Mouse (Mus musculus) retina, adult 2 months (tissue): ENCODE measurements around the gene 1700017D01Rik.
"Not testable (repeated sequence)": the region's sequence is repeated elsewhere in the genome, so short reads cannot be mapped to it uniquely, and the experiment has no call there.

Experiments
- DNase-seq: peaks from one replicate; pipeline ENCODE4 v3.0.0-alpha.2; 2012; ENCODE audit warnings: low read depth, low spot score

Gene 1700017D01Rik

DNA sequence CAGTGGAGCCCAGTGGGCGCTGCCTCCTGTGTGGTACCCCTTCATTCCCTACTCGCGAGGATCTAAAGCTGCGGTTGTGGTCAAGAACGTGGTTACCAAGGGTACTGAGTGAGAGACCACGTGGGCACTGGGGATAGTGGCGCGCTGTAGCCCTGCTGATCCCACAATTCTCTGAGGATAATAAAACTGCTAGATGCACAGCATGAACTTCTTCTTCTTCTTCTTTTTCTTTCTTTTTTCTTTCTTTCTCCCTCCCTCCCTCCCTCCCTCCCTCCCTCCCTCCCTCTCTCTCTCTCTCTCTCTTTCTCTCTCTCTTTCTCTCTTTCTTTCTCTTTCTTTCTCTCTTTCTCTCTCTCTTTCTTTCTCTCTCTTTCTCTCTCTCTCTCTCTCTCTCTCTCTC is at the start of gene 1700017D01Rik:
Gene 1700017D01Rik, minus strand, starts transcription at position 101 of the 400 bp plus-strand sequence.
- not testable (repeated sequence) for DNase-seq

DNA sequence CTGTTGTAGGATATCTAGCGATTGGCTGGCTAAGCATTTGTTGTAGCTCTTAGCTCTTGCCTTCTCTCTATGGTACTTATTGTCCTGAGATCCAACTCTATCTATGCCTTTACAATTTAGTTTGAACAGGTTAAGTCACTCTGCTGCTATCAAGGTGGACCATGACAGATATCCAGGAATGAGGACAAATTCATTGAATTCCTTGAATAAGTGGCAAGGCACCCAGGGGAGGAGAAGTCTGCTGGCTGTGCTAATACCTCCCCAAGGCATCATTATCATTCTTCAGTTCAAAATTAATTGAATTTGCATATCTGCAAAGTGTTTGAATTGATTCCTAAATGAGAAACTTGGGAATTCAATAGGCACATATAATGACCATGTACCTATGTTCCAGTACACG is 46.8 kb upstream of the 1700017D01Rik start:
- DNase-seq, result no peak

DNA sequence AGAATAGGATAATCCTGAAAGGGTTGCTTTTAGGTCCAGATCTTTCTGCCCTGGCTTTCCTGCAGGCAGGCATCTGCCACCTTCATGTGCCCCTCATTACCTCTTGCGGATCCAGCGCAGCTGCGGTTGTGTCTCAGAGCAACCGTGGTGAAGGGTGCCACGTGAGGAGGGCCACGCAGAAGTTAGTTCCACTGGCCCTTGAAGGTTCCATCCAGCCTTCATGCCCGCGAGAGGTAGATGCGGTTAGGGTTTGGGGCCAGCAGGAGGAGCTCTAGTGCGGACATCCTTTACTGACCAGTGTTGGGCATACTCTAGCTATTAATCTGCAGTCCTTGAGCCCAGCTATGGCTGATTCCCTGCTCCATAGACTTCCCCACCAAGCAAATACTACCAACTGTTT is 34.5 kb upstream of the 1700017D01Rik start, which contains the start of gene 1700025F22Rik:
Gene 1700025F22Rik, minus strand, starts transcription at position 149 of the 400 bp plus-strand sequence.
- DNase-seq, result no peak

DNA sequence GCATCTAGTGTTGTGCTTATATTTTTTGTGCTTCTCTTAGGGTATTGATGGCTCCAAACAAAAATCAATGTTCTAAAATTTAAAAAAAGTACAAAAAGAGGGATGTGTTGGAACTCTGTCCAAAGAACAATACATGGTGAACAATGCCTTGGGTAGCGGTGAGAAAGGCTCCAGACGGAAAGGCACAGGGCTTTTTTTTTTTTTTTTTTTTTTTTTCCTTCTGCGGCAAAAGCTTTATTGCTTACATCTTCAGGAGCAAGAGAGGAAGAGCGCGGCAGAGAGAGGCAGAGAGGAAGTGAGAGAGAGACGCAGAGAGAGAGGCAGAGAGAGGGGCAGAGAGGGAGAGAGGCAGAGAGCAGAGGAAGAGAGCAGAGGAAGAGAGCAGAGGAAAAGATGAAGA is 27.2 kb upstream of the 1700017D01Rik start:
- not testable (repeated sequence) for DNase-seq

DNA sequence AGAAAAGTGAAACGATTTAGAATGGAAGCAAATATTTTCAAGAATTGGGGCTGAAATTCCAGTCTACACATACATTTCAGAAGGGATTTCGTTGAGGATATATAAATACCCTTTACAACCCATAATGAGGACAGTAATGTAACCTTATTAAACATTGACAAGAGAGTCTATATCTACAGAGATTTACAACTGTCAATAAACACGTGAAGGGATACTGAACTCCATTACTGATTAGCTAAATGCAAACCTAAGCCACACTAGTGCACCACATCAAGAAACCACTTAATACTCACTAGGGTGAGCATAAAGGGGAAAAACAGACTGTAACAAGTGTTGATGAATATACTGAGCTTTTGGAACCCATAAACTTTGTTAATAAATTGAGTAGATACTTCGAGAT is 4.7 kb upstream of the 1700017D01Rik start:
- DNase-seq, result no peak

DNA sequence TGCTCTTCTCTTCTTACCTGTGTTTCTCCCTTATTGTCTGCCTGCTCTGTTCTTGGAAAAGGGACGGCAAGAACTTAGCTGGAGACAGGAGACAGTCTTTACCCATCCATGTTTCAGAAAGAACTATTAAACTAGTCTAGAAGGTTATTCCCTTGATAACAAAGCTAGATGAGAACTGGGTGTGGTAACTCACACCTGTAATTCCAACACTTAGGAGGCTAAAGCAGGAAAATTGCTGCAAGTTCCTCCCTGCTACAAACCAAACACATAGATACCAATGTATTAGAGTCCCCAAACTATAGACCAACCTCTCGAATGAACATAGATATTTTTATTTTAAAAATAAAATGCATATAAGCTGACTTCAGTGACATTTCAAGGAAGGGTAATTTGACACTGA is 4.2 kb upstream of the 1700017D01Rik start:
- no peak for DNase-seq

DNA sequence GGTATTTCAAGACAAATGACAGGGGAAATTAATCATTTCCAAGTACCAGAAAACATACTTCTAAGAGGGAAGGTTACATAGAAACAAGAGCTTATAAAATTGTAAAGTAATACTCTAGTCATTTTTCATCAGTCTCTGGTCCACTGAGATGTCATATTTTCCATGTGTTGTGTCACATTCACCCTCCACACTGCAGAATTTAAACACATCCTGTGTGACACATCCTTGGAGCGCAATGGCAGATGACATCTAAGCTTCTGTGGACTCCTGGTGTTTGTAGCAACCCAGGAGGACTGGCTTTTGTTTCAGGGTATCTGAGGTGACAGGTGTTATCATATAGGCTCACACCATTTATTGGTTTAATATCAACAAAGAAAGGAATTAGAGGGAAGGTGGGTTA is 974 bp downstream of the 1700017D01Rik start:
- no peak for DNase-seq

DNA sequence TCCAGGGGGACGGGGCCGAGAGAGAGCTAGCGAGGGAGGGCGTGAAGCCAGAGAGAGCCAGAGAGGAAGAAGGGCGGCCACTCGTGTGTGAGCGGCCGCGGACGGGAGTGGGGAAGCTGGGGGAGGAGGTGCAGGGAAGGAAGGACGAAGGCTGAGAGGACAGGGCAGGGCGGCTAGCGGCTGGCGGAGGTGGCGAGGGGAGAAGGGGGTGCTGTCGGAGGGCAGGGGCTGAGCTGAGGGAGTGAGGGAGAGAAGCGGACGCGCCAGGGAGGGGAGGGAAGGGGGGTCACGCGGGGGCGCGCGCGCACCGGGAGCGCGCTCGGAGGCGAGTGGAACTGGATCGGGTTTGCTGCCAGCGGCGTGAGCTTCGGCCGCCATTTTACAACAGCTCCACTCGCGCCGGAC is 9.7 kb downstream of the 1700017D01Rik start:
- not testable (repeated sequence) for DNase-seq

DNA sequence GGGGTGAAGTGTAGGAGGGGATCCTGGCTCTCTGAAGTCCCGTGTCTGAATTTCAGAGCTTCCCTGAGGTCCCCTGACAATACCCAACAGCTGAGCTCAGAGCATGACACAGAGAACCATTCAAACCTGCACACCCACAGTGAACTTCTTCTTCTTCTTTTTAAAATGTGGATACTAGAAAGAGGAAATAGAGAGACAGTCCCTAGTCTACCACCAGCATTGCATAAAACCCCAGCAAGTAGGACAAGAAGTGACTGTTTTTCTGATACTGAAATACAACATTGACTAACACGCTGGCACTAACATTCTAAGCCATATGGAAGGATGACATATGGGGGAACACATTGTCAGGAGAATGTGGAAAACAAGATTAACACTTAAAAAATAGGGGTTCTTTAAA is 11.3 kb downstream of the 1700017D01Rik start:
- no peak for DNase-seq

DNA sequence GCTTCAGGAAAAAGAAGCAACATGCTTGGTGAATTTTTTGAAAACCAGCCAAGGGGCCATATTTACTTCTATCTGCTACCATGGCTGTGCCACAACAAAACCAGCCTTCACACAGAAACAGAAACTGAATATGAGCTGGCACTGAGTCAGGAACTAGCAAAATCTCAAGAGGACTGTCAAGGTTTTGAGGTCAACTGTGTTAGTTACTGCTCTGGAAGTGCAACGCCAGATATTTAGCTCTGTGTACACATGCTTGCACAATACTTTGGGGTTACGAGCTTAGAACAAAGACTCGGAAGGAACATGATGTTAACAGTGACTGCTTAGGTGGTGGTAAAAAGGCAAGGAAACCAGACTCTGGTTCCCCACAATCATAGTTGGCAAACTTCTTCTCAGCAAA is 22.9 kb downstream of the 1700017D01Rik start:
- DNase-seq, result no peak

DNA sequence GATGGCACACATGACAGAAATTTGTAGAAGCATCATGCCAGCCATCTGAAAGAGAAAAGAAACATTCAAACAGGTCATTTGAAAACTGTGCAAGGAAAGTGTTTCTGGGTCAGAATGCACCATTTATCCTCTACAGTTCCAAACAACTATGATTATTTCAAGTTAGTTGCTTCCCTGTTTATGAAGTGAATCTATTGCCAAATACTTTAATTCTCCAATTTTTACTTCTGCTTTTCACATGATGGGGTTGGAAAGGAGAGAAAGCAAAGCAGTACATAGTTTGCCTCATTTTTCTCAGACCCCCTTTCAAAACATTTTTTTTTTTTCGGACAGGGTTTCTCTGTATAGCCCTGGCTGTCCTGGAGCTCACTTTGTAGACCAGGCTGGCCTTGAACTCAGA is 28.8 kb downstream of the 1700017D01Rik start:
- DNase-seq, result no peak

DNA sequence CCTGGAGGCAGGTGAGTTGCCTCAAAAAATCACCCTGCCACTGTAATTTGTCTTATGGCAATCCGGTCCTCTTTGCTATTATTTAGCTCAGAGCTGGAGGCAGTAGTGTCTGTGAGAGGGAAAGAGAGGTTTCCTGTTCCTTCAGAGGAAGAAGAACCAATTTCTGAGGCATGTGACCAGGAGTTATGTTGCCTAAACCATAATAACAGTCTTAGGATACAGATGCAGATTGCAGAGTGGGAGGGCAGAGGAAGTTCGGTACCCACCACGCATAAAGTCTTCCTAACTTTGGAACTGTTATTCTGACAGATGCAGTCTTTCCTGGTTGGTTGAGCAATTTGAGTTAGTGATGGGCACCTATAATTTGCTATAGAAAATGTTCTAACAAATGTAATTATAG is 32.3 kb downstream of the 1700017D01Rik start:
- no peak for DNase-seq

DNA sequence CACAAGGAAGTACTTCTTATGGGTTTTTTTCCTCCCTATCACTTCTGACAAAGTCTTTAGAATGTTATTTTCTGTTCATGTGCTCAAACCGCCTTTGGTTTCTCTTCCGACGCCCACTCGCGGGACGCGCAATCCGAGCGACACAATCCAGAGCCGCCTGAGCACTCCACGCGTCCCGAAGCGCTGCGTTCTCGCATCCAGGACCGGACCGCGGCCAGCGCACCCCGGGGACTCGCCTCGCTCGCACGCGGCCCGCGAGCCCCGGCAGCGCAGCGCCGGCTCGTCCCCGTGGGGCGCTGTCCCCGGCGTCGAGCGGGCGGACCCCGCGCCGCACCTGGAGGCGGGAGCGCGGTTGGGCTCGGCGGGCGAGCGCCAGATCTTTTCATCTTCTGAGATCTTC is 38.5 kb downstream of the 1700017D01Rik start:
- DNase-seq, result not testable (repeated sequence)

DNA sequence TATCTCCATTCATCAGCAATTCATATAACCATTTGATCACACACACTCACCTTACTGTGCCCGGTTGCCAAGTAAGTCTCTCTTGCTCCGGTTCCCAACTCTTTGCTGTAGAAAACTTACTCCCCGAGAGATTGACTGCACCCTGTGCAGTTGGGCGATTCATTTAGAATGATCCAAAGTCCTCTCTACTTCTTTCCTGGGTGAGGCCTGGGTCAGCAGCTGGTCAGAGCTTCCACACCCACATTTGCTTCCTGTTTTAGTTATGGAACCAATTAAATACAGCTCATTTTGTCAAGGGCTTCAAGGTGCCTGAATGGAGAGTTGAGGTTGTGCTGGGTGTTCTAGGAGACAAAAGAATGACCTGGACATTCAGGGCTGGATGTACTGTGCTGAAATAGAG is 49.7 kb downstream of the 1700017D01Rik start, which contains the start of gene Ms4a8a:
Gene Ms4a8a, minus strand, starts transcription at position 169 of the 400 bp plus-strand sequence.
- DNase-seq, result no peak

DNA sequence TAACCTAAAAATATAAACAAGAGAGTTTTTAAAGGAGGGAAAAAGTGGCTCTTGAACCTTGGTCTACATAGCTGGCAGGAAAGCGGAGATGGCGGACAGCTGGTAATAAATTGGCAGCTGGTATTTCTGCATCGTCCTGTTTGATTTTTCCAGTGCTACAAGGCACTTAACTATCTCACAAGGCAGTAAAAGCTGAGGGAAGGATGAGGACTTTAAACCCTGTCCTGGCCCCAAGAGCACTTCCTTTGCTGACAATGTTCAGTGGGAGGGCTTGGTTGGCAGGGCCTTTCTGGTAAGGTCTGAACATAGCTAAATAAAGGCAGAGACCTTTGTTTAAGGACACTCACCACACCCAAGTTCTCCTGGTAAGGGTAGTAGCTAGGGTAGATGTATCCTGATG is 60.3 kb downstream of the 1700017D01Rik start:
- no peak for DNase-seq

DNA sequence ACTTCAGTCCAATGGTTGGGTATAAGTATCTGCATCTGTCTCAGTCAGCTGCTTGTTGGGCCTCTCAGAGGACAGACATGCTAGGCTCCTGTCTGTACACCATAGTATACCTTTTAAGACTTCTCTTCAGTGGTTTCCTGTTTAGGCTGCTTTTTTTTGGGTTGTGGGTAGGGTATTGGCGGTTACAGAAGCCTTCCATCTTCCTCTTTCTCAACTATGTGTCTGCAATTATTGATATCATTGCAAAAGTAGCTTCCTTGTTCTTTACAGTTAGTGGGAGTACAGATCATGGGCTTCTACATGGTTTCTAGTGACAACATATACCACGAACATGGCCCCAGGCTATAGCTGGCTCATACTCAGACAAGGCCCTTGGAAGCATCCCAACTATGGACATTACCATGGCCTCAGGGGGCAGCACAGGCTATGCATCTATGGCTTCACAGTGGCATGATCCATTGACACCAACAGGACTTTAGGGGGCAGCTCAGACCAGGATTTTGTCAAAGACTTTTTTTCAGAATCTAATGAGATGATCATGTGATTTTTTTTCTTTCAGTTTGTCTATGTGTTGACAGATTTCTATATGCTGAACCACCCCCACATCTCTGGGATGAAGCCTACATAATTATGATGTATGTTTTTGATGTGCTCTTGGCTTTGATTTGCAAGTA is 65.3 kb downstream of the 1700017D01Rik start:
- no peak for DNase-seq

DNA sequence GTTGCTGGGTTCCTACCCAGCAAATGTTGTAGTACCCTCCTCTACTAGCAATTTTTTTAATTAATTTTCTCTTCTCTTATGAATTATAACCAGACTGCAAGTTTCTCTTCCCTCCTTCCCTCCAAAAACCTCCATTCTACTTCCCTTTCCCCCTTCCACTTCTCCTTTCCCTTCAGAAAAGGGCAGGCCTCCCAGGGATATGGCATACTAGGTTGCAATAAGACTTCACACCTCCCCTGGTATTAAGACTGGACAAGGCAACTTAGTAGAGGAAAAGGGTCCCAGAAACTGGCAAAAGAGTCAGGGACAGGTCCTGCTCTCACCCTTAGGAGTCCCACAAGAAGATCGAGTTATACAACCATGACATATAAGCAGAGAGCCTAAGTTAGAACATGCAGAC is 69.8 kb downstream of the 1700017D01Rik start:
- no peak for DNase-seq

DNA sequence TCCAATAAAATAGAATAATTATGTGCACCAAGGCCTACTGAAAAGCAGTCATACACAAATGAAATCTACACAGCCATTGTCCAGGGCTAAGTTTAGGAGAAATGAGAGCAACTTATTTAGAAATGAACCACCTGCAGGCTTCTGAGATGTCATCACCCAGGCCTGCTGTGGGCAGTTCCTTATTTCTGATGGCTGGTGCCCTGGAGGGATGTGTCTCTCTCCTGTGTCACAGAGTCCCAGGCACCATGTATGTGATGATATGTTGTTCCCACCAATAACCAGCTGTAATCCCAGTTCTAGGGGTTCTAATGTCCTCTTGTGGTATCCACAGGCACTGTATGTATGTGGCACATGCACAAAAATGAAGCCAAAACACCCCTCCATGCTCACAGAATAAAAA is 70.7 kb downstream of the 1700017D01Rik start:
- DNase-seq, result no peak

DNA sequence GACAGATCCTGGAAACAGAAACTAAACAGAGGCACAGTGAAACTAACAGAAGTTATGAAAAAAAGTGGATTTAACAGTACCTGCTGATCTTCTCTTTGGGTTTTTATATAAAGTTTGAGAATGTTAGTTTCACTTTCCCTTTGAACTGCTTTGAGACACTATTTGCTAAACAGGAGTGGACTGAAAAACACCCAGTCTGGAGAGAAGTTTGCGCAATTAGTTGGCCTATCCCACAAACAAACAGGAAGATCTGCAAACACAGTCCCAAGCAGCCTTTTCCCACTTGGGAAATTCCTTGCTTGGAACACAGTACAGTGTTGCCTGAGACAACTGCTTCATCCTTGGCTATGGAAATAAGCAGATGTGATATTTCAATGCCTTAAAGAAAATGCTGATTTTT is 75.0 kb downstream of the 1700017D01Rik start:
- DNase-seq, result not testable (repeated sequence)

DNA sequence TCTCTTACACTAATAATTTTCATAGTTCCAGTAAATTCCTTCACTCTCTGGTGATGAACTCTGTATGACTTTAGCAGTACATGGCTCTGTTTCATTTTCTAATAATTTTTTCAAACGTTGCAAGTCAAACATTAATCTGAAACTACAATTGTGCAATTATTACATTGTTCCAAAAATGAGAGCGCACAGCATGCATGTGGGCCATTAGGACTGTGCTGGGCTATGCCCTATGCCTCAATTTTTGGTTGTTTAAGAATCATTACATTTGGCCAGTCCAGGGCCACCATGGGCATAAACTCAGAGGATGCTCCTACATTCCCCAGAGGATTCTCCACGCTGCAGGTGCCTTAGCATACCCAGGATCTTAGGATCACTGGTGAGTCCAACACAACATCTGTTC is 77.4 kb downstream of the 1700017D01Rik start:
- no peak for DNase-seq

DNA sequence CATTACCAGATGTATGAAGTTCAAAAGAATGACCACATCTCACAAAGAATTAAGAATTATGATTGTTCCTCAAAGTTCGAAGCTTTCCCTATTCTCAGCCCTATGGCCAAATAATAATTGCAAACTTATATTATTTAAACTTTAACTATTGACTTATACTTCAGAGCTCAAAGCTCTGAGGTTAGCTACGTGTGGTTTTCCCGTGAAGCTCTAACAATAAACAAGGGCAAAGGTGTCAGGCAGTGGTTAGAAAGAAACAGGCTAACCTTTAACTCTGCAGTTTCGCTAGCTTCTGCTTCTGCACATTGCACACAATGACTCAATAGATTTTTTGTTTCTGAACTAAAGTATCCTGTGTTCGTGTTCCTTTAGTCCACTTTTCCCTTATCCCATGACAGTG is 77.8 kb downstream of the 1700017D01Rik start:
- no peak for DNase-seq

DNA sequence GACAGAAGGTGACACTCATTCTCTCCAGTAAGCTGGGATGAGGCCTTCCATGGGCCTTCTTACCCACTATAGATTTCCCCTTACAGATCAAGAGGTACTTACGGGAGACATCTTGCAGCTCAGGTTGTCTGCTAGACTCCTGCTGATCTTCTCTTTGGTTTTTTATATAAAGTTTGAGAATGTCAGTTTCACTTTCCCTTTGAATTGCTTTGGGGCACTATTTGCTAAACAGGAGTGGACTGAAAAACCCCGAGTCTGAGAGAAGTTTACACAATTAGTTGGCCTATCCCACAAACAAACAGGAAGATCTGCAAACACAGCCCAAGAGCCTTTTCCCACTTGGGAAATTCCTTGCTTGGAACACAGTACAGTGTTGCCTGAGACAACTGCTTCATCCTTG is 80.4 kb downstream of the 1700017D01Rik start:
- no peak for DNase-seq

DNA sequence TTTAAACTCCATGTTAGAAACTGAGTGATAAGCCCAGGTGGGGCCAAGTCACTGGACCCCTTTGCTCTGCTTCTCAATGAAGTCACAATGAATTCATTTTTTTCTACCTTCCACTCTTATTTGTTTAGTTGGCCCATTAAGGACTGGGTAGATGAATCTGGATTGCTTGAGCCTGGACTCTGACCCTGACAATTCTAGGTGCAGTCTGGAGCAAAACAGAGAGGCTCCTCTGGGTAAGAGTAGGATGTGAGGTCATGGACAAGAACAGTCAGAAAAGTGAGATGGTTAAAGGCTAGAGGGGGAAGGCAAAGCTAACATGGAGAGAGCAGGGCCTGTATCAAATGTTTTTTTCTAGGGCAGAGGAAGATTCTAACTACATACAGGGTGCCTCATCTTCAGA is 81.2 kb downstream of the 1700017D01Rik start:
- no peak for DNase-seq

DNA sequence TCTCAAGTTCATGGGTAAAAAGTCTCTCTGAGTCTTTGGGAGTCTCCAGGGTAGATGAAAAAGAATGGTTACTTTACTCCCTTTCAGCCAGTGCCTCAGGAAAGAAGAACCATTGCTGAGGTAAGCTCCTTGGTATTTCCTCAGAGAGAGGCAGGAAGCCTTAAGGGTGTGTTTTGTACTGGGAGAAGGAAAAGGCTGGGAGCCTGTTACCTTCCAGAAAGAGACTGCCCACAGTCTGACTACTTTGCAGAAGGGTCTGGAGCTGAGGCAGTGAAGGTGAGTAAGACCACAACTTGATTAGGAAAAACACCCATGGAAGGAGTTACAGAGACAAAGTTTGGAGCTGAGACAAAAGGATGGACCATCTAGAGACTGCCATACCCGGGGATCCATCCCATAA is 82.2 kb downstream of the 1700017D01Rik start:
- no peak for DNase-seq
